Mouse (Mus musculus) liver, embryonic 11.5 days (tissue): ENCODE data around the gene Tenm2. TPM values are rescaled to one million over a fixed set of nuclear protein-coding genes. Genes with fewer than 3 reads are reported as not detected.

Source experiments
- ATAC-seq: fragments of 200-750 bp; cut with Nextera tagmentation; replicated peaks from 2 replicates; pipeline ENCODE4 v1.8.0; 2017; ENCODE audit warnings: moderate number of reproducible peaks, mild to moderate bottlenecking, moderate TSS enrichment, moderate library complexity; ENCODE audit not compliant: low FRiP score
- DNase-seq: peaks from one replicate; pipeline ENCODE4 v3.0.0-alpha.2; 2017; ENCODE audit warnings: low spot score
- H3K27ac ChIP-seq: fragments of 300-500 bp; sonication (generic); 2 replicates; pipeline ENCODE4 v1.5.1; 2014; ENCODE audit warnings: mild to moderate bottlenecking, low read depth, low read length, control low read depth
- H3K27me3 ChIP-seq: fragments of 300-500 bp; sonication (generic); replicated peaks from 2 replicates; pipeline ENCODE4 v1.6.1; 2014; ENCODE audit warnings: low read length, mixed read lengths; ENCODE audit not compliant: control insufficient read depth, insufficient read depth
- H3K36me3 ChIP-seq: fragments of 300-500 bp; sonication (generic); 2 replicates; pipeline ENCODE4 v1.6.1; 2014; ENCODE audit warnings: mild to moderate bottlenecking, low read length, moderate library complexity, mixed read lengths; ENCODE audit not compliant: control insufficient read depth, insufficient read depth
- H3K4me1 ChIP-seq: fragments of 300-500 bp; sonication (generic); replicated peaks from 2 replicates; pipeline ENCODE4 v1.6.1; 2014; ENCODE audit warnings: low read length, mixed read lengths; ENCODE audit not compliant: control insufficient read depth, insufficient read depth
- H3K4me2 ChIP-seq: fragments of 300-500 bp; sonication (generic); 2 replicates; pipeline ENCODE4 v1.6.1; 2014; ENCODE audit warnings: mild to moderate bottlenecking, control low read depth, moderate library complexity
- H3K4me3 ChIP-seq: fragments of 300-500 bp; sonication (generic); 2 replicates; pipeline ENCODE4 v1.5.1; 2014; ENCODE audit warnings: low read depth, low read length, control low read depth
- H3K9ac ChIP-seq: fragments of 300-500 bp; sonication (generic); 2 replicates; pipeline ENCODE4 v1.6.1; 2014; ENCODE audit warnings: low read depth, low read length, control low read depth
- H3K9me3 ChIP-seq: fragments of 300-500 bp; sonication (generic); 2 replicates; pipeline ENCODE4 v1.6.1; 2016; ENCODE audit warnings: low read length, inconsistent platforms, mixed read lengths; ENCODE audit not compliant: control insufficient read depth
- WGBS: fragments of 180-500 bp; shearing (Covaris S2); extraction: QIAGEN DNeasy Blood & Tissue Kit; methylation state at CpG from one replicate; pipeline ENCODE4 v1.1.7; 2014; 5-methylcytosine and 5-hydroxymethylcytosine counted together
- polyA plus RNA-seq: library from polyadenylated mRNA; unstranded; fragments of >200 nt; fragmentation: Nextera tagmentation; extraction: Ambion mirVana; gene quantifications from 2 replicates; pipeline ENCODE4 v1.2.1, GENCODE M21; 2014

The Tenm2 gene
- polyA plus RNA-seq, 1 experiment from 2014 or later = 0.78 TPM

GRCm38 (mm10) chr11:36549398-36550139 lies 686.2 kb downstream of the Tenm2 start:
- no peaks in the 10 kb centered on the region for H3K27me3 ChIP-seq
- WGBS = 67% methylated on average over 11 of the region's 11 CpGs
- no peak overlapping the region for H3K27ac ChIP-seq
- no peaks in the 10 kb centered on the region for H3K4me1 ChIP-seq
- no peaks in the 10 kb centered on the region for H3K36me3 ChIP-seq
- H3K4me3 ChIP-seq = no peak overlapping the region
- H3K4me2 ChIP-seq = no peak overlapping the region
- no peak for ATAC-seq
- H3K9me3 ChIP-seq = no peaks in the 10 kb centered on the region
- no peak overlapping the region for H3K9ac ChIP-seq
- no peak for DNase-seq

- Histone ChIP-seq H3K9ac (no peak overlapping the region), H3K9me3 (no peaks in the 10 kb centered on the region), H3K4me1 (no peaks in the 10 kb centered on the region), H3K4me2 (no peak overlapping the region), H3K36me3 (no peaks in the 10 kb centered on the region), H3K4me3 (no peak overlapping the region), H3K27me3 (no peaks in the 10 kb centered on the region), H3K27ac (no peak overlapping the region)
- 57% methylated on average over 4 of the region's 4 CpGs for WGBS
- no peak for ATAC-seq
- no peak for DNase-seq
Observed at GRCm38 (mm10) chr11:36548139-36548538, 687.6 kb downstream of the Tenm2 start.

GRCm38 (mm10) chr11:36538144-36538543 lies 697.6 kb downstream of the Tenm2 start:
- H3K27me3 ChIP-seq = no peaks in the 10 kb centered on the region
- H3K4me3 ChIP-seq = no peak overlapping the region
- H3K27ac ChIP-seq = no peak overlapping the region
- no peaks in the 10 kb centered on the region for H3K9me3 ChIP-seq
- WGBS = 69% methylated on average over 4 of the region's 4 CpGs
- H3K4me2 ChIP-seq = no peak overlapping the region
- no peak for DNase-seq
- no peaks in the 10 kb centered on the region for H3K36me3 ChIP-seq
- no peak for ATAC-seq
- no peaks in the 10 kb centered on the region for H3K4me1 ChIP-seq
- no peak overlapping the region for H3K9ac ChIP-seq

- H3K9me3 ChIP-seq = no peaks in the 10 kb centered on the region
- no peaks in the 10 kb centered on the region for H3K4me1 ChIP-seq
- H3K9ac ChIP-seq = no peak overlapping the region
- DNase-seq (no peak), ATAC-seq (no peak)
- WGBS = 86% methylated on average over 9 of the region's 9 CpGs
- no peaks in the 10 kb centered on the region for H3K27me3 ChIP-seq
- no peak overlapping the region for H3K27ac ChIP-seq
- H3K4me3 ChIP-seq = no peak overlapping the region
- H3K4me2 ChIP-seq = no peak overlapping the region
- H3K36me3 ChIP-seq = no peaks in the 10 kb centered on the region
Observed at GRCm38 (mm10) chr11:36537573-36538133, 698.1 kb downstream of the Tenm2 start.

GRCm38 (mm10) chr11:36535591-36535990 lies 700.2 kb downstream of the Tenm2 start:
- no peaks in the 10 kb centered on the region for H3K27me3 ChIP-seq
- 69% methylated on average over 3 of the region's 3 CpGs for WGBS
- no peak overlapping the region for H3K4me2 ChIP-seq
- H3K4me3 ChIP-seq = no peak overlapping the region
- H3K9ac ChIP-seq = no peak overlapping the region
- no peaks in the 10 kb centered on the region for H3K36me3 ChIP-seq
- ATAC-seq = no peak
- no peaks in the 10 kb centered on the region for H3K4me1 ChIP-seq
- DNase-seq = no peak
- no peaks in the 10 kb centered on the region for H3K9me3 ChIP-seq
- no peak overlapping the region for H3K27ac ChIP-seq

- Histone ChIP-seq H3K9ac (no peak overlapping the region), H3K4me1 (no peaks in the 10 kb centered on the region), H3K4me3 (no peak overlapping the region), H3K27ac (no peak overlapping the region), H3K36me3 (no peaks in the 10 kb centered on the region), H3K9me3 (no peaks in the 10 kb centered on the region), H3K4me2 (no peak overlapping the region), H3K27me3 (no peaks in the 10 kb centered on the region)
- DNase-seq = no peak
- no peak for ATAC-seq
- WGBS = 58% methylated on average over 4 of the region's 4 CpGs
Observed at GRCm38 (mm10) chr11:36531614-36532013, 704.1 kb downstream of the Tenm2 start.

- no peak overlapping the region for H3K4me3 ChIP-seq
- no peak overlapping the region for H3K9ac ChIP-seq
- no peaks in the 10 kb centered on the region for H3K27me3 ChIP-seq
- no peaks in the 10 kb centered on the region for H3K36me3 ChIP-seq
- 56% methylated on average over 4 of the region's 4 CpGs for WGBS
- ATAC-seq = no peak
- no peaks in the 10 kb centered on the region for H3K4me1 ChIP-seq
- no peaks in the 10 kb centered on the region for H3K9me3 ChIP-seq
- no peak for DNase-seq
- no peak overlapping the region for H3K4me2 ChIP-seq
- H3K27ac ChIP-seq = no peak overlapping the region
Observed at GRCm38 (mm10) chr11:36527509-36527908, 708.3 kb downstream of the Tenm2 start.

GRCm38 (mm10) chr11:36526381-36526780 lies 709.4 kb downstream of the Tenm2 start:
- Histone ChIP-seq H3K27ac (no peak overlapping the region), H3K9ac (no peak overlapping the region), H3K4me3 (no peak overlapping the region), H3K27me3 (no peaks in the 10 kb centered on the region), H3K4me1 (no peaks in the 10 kb centered on the region), H3K9me3 (no peaks in the 10 kb centered on the region), H3K36me3 (no peaks in the 10 kb centered on the region), H3K4me2 (no peak overlapping the region)
- 17% methylated on average over 8 of the region's 8 CpGs for WGBS
- ATAC-seq (no peak), DNase-seq (peak; percentile 71)

- WGBS = 39% methylated on average over 7 of the region's 7 CpGs
- ATAC-seq = no peak
Observed at GRCm38 (mm10) chr11:36512468-36512867, 723.3 kb downstream of the Tenm2 start.

More at GRCm38 (mm10) chr11:36512468-36512867, 723.3 kb downstream of the Tenm2 start:
- DNase-seq = no peak
- H3K27ac ChIP-seq = no peak overlapping the region
- no peaks in the 10 kb centered on the region for H3K9me3 ChIP-seq
- H3K4me1 ChIP-seq = no peaks in the 10 kb centered on the region
- no peaks in the 10 kb centered on the region for H3K27me3 ChIP-seq
- H3K9ac ChIP-seq = no peak overlapping the region
- H3K4me3 ChIP-seq = no peak overlapping the region
- no peaks in the 10 kb centered on the region for H3K36me3 ChIP-seq
- no peak overlapping the region for H3K4me2 ChIP-seq
